Mouse (Mus musculus) c-Kit-negative CD71-positive TER-119-positive erythroid progenitor cells, embryonic 14.5 days (primary cell): ENCODE measurements around the gene Oxa1l.

Experiments used
- DNase-seq: peaks from one replicate; pipeline ENCODE4 v3.0.0-alpha.2; 2013; ENCODE audit warnings: low read depth, low spot score

The Oxa1l gene

DNA sequence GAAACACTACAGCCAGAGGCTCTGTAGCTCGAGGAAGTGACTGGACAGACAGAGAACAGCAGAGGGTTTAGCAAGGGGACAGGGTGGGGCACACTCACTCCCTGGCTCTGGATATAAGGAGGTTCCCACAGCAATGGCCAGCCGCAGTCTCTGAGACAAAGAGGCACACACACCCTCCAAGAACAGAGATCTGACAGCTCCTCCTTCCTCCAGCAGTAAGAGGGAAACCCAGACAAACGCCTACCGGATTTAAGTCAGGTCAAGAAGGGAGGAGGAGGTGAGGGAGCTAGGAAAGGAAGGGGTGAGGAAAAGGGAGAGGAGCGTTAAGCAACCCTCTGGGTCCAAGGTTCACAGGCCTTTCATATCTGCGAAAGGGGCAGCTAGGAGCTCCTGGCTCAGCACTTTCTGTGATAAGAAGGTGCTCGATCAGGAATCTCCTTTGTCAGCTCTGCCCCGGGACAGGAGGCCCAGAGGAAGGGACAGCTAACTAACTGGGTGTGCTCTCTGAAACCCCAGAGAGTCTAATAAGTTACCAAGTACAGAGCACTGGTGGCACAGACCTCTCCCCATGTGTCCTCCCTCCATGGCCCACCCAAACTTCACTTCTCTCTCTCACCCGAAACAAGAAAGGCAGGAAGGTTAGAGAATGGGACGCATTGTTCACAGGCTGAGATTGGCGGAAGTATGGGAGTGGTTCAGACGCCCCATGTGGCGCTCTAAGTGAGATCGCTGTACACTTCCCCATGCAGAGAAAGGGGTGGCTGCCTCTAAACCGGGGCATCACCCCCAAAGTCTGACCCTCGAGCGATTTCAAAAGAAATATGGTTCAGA is 49.6 kb downstream of the Oxa1l start:
- no peak for DNase-seq

DNA sequence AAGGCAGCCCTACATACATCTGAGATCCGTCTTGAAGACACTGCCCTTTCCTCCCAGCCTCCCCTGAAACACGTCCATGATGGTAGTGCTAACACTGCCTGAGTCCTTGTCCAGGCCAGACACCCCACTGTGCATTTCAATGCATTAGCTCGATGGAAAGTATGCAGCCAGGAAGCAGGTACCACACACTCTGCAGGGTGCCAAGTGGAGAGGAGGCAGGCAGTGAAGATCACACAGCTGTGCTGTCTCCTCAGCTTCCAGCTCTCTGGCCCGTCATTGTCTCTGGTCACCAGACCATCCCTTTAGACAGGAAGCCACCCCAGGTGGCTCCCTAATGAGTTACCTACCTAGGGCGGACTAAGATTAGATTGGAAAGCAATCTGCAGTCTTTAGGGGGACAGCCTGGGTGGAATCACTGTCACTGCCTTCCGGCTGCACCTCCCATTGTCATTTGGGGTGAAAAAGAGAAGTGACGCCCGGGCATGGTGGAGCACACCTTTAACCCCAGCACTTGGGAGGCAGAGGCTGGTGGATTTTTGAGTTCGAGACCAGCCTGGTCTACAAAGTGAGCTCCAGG is 51.5 kb downstream of the Oxa1l start:
- DNase-seq, result no peak

DNA sequence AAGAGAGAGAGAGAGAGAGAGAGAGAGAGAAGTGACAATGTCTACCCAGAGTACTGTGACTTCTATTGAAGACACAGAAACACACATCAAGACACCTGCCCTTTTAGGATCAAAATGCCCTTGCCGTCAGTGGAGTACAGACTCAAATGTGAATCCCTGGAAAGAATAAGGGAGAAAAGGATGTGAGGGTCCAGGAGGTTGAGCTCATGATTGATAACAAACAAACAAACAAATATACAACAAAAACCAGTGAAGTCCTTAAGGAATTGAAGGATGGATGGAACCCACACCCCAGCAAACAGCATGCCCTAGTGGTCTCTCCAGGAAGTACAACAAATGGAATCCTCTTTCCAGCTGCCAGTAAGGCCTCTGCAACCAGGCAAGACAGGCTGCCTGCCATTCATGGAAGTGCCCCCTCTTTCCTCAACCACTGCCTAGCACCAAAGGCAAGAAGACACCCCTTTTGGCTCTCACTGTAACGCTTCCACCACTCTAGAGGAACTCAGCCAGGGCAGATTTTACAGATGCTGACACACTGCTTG is 52.1 kb downstream of the Oxa1l start:
- no peak for DNase-seq

DNA sequence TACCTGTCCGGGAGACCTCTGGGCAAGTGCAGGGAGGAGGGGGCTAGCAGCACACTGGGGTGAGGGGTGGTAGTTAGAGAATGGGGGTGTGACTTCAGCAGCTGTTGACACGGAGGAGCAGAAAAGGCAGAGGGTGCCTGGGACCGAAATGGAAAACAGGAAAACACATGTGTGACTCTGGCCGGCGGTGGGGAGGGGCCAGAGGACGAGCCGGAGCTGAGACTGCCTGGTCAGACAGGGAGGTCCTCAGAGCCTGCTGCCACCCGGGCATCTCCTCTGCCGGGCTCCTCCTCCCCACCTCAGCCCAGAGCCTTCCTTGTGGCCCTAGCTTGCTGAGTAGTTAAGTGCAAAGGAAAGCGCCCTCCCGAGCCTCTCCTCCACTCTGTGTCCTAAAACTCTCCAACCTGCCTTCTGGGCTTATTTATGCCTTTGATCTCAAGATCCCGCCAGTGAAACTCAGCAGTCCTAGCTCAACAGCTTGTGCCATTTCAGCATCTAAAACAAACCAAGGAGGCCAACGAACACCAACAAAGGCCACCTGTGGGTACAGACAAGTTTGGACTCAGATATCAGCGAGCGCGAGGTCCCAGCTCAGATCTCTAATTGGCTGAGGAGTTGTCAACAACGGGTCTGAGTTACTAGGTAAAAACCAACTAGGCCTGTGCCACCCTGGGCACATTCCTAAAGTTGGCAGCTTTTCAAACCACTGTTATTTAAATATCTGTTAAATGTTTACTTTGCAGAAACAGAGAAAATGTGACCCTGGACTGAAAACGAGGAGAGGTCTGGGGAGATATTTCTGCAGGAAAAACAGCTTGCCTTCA is 53.5 kb downstream of the Oxa1l start:
- DNase-seq, result no peak

DNA sequence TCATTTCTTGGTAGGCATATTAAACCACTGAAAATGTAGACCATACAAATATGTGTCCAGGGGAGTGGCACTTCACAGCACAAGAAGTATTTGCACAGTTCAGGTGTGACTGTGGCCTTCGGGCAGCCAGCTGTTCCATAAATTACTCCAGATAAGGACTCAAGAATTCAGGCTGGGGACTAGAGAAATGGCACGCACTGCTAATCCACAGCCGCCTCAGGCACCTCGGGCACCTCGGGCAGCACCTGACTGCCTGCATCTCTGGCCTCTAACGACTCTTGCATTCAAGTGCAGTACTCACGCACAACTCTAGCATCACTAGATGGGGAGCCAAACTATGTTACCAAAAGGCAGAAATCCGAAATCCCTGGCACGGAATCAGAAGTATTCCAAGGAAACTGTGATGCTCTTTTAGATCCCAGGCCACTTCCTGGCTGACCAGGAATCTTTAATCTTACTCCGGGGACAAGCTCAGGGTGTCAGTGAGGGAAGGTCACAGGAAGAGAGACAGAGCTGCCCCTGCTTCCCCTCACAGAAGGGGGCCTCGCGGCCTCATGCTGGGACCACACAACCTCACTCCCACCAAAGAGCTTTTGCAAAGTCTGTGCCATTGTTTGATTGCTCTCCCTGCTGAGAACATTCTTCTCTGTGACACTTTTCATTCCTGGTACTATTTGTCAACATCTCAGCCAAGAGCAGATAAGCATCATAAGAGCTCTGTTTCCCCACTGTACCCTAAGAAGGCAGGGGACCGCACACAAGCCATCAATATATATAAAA is 54.8 kb downstream of the Oxa1l start:
- no peak for DNase-seq

DNA sequence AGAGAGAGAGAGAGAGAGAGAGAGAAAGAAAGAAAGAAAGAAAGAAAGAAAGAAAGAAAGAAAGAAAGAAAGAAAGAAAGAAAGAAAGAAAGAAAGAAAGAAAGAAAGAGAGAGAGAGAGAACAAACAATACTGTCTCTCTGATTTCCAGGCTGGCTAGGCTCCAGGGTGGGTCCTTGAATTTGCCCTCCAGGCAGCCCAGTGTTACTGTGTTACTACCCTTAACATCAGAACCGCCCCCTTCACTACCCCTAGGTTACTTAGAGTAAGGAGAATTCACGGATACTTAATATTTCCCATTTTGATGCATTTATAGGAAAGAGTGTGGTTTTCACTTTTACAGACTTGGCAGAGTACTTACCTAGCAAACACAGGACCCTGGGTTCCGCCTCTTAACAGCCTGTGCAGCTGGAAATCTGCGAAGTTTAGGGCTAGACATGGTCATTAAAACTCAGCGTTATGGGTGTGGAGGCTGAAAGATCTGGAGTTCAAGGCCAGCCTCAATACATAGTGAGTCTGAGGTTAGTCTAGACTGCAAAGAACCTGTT is 55.7 kb downstream of the Oxa1l start:
- DNase-seq, result no peak

DNA sequence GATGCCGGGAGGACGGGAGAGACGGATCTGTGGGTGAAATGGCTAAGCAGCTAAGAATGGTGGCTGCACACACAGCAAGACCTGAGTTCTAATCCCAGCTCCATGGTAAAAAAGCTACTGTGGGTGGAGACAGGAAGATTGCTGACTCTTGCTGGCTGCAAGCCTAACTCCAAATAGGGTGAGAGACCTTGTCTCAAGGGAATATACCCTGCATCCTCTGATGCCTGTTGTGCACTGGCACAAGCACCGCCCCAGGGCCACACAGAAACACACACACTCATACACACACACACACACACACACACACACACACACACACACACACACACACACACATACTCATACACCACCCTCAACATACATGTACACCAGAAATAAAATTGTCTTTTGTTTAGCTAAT is 56.2 kb downstream of the Oxa1l start:
- no peak for DNase-seq

DNA sequence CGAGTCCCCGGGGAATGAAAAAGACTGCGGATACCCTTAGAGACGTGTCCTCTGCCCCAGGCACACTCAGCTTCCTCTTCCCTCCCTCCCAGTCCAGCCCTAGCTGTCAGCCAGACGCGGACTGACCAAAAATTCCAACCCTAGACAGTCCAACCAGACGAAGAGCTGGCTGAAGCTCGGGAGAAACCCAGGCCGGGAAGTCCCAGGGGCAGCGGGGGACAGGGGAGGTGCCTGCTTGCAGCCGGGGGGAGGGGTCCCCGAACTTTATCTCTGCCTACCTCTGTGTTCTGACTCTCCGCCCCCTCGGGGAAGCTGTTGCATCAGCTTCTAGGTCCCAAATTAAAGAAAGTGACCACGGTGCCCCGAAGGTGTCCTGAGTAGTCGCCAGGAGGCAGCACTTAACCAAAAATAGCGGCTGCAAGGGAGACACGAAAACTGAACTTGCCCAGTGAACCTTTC is 57.0 kb downstream of the Oxa1l start, which contains the start of gene Slc7a7:
Slc7a7 (minus strand) TSS at position 158 of the 459 bp plus-strand sequence.
- DNase-seq, result no peak
